Mouse (Mus musculus): ENCODE data around the gene Fam78b. TPM values are rescaled to one million over a fixed set of nuclear protein-coding genes. Genes with fewer than 3 reads are reported as not detected.

Fam78b gene
- polyA plus RNA-seq (2012; rRNA removed; ENCODE audit: low replicate concordance), result 2.9 and 5.9 TPM in 2 replicates

DNA sequence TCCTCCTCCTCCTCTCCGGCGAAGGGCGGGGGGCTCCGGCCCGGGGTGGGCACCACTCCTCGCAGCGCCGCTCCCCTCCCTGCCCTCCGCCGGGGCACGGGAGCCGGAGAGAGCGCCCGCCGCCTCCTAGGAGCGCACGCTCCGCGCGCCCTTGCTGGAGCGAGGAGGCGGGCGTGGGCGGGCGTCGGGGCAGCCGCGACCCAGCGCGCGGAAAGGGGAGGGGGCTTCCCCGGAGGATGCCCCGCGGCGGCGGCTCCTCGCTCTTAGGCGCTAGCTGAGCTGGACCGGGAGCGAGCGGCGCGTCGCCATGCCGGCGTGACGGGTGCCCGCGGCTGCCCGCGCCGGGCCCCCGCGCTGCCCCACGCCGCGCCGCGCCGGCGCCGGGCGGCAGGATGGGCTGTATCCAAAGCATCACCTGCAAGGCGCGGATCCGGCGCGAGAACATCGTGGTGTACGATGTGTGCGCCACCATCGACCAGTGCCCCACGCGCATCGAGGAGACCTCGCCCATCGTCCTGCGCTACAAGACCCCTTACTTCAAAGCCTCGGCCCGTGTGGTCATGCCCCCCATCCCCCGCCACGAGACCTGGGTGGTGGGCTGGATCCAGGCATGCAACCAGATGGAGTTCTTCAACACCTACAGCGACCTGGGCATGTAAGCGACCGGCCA, at the start of gene Fam78b:
Fam78b (plus strand) TSS at position 244 of the 670 bp plus-strand sequence.

Measured in subcutaneous adipose tissue, adult 2 months (tissue).